Mouse (Mus musculus) hindbrain, postnatal 0 days (tissue): ENCODE results near the gene Pnrc1. TPM values are rescaled to one million over a fixed set of nuclear protein-coding genes. Genes with fewer than 3 reads are reported as not detected.
A peak's percentile ranks its signal among the peaks of the same experiment; 100 is the strongest.

Experiments used
- ATAC-seq: fragments of 200-750 bp; cut with Nextera tagmentation; 2 replicates; pipeline ENCODE4 v1.8.0; 2017; ENCODE audit warnings: mild to moderate bottlenecking, moderate TSS enrichment, moderate library complexity
- DNase-seq: peaks from one replicate; pipeline ENCODE4 v3.0.0-alpha.2; 2015; ENCODE audit warnings: low spot score
- H3K27ac ChIP-seq: fragments of 300-500 bp; sonication (generic); 2 replicates; pipeline ENCODE4 v1.5.1; 2014; ENCODE audit warnings: mild to moderate bottlenecking
- H3K27me3 ChIP-seq: fragments of 300-500 bp; sonication (generic); 2 replicates; pipeline ENCODE4 v1.6.1; 2014; ENCODE audit warnings: low read length, mixed read lengths; ENCODE audit not compliant: insufficient read depth
- H3K36me3 ChIP-seq: fragments of 300-500 bp; sonication (generic); 2 replicates; pipeline ENCODE4 v1.6.1; 2014; ENCODE audit warnings: low read length, mixed read lengths; ENCODE audit not compliant: insufficient read depth
- H3K4me1 ChIP-seq: fragments of 300-500 bp; sonication (generic); 2 replicates; pipeline ENCODE4 v1.6.1; 2014; ENCODE audit warnings: antibody characterized with exemption, low read length, mixed read lengths; ENCODE audit not compliant: insufficient read depth
- H3K4me2 ChIP-seq: fragments of 300-500 bp; sonication (generic); 2 replicates; pipeline ENCODE4 v1.6.1; 2014; ENCODE audit warnings: low read depth, mild to moderate bottlenecking, low read length, moderate library complexity, mixed read lengths
- H3K4me3 ChIP-seq: fragments of 300-500 bp; sonication (generic); 2 replicates; pipeline ENCODE4 v1.5.1; 2014; ENCODE audit warnings: low read length
- H3K9ac ChIP-seq: fragments of 300-500 bp; sonication (generic); replicated peaks from 2 replicates; pipeline ENCODE4 v1.6.1; 2014; ENCODE audit warnings: mild to moderate bottlenecking, low read length, moderate library complexity, mixed read lengths
- H3K9me3 ChIP-seq: fragments of 300-500 bp; sonication (generic); 2 replicates; pipeline ENCODE4 v1.6.1; 2016; ENCODE audit warnings: low read length, mixed read lengths
- CTCF ChIP-seq: IDR thresholded peaks from 2 replicates; pipeline ENCODE4 v1.5.1; 2016; ENCODE audit warnings: antibody characterized with exemption, control low read depth, low read depth
- WGBS: fragments of 180-500 bp; shearing (Covaris S2); extraction: QIAGEN DNeasy Blood & Tissue Kit; methylation state at CpG from one replicate; pipeline ENCODE4 v1.1.7; 2014; 5-methylcytosine and 5-hydroxymethylcytosine counted together
- polyA plus RNA-seq: library from polyadenylated mRNA; unstranded; fragments of >200 nt; fragmentation: Nextera tagmentation; extraction: Ambion mirVana; gene quantifications from 2 replicates; pipeline ENCODE4 v1.2.1, GENCODE M21; 2015
- total RNA-seq: library from RNA; depleted of rRNA; stranded (reverse); fragments of >200 nt; gene quantifications from 2 replicates; pipeline ENCODE4 v1.2.3, GENCODE M21; 2014

Pnrc1 gene
- total and polyA plus RNA-seq, 2 experiments from 2014 or later, result 49.8 to 60.5 TPM

DNA sequence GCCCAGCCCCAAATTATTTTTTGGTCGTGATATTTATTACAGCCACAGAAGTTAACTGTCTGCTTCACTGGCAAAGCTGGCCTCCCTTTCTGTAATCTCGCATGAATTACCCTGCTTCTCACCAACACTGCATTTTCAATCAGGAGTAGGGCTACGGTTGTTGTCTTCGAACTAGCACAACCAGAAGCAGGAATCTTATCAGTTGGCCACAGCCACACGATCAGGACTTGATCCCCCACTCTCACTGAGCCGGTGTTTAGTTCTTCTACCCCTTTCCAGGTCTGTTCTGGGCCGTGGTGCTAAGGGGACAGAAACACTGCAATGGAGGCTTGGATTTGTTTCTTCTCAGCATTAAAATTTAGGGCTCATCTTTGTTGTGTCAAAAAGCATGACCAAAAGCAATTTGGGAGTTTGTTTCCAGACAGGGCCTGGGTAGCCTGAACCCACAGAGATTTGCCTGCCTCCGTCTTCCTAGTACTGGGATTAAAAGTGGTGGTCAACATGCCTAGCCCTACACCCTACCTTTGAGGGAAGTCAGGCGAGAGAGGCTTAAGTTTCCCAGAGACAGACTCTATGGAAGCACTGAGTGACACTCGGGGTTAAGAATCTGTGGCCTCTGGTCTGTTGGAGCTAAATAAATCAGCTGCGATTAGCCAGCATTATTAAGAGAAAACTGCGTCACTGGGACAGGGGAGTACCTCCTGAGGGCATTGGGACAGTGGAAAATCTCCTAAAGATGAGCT, 46.8 kb downstream of the Pnrc1 start:
- no peak overlapping the region for H3K4me2 ChIP-seq
- peaks cover 11% of the 10 kb centered on the region; the same call in 1 of the 2 replicates for H3K36me3 ChIP-seq
- no peak for DNase-seq
- H3K27ac ChIP-seq, result no peak overlapping the region
- H3K9ac ChIP-seq, result no peak overlapping the region
- TF ChIP-seq CTCF, result no peak
- H3K4me1 ChIP-seq, result no peaks in the 10 kb centered on the region
- no peak overlapping the region for H3K4me3 ChIP-seq
- no peaks in the 10 kb centered on the region for H3K27me3 ChIP-seq
- WGBS, result 77% methylated on average over 12 of the region's 12 CpGs
- ATAC-seq, result no peak
- no peaks in the 10 kb centered on the region for H3K9me3 ChIP-seq

DNA sequence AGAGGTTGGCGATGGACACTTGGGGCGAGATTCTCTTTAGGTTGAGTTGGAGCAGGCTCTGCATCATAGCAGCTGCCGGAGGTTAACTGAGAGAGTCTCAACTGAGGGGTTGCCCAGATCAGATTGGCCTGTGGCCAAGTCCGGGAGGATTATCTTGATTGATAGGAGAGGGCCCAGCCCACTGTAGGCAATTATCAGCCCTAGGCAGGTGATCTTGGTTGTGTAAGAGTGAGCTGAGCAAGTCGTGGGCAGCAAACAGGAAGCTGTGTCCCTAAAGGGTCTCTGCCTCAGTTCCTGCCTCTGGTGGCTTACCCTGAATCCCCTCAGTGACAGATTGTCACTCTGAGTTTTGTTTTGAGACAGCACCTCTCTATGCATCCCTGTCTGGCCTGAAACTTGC, 47.4 kb downstream of the Pnrc1 start:
- no peak for ATAC-seq
- no peak overlapping the region for H3K27ac ChIP-seq

DNA sequence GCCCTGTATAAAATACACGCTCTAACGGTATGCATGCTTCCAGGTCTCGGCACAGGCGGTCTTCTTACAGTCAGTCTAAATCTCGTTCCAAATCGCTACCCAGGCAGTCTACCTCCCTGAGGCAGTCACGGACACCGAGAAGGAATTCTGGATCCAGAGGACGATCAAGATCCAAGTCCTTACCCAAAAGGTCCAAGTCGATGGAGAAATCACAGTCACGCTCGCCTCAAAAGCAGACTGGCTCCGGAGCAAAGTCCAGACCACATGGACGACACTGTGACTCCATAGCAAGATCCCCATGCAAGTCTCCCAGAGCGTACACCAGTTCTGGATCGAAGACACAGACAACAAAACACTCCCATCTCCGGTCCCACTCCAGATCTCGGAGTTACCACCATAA, 59.1 kb downstream of the Pnrc1 start:
- WGBS, result 92% methylated on average over 18 of the region's 18 CpGs
- Histone ChIP-seq H3K9me3 (no peaks in the 10 kb centered on the region), H3K27ac (no peak overlapping the region), H3K36me3 (peaks cover 6% of the 10 kb centered on the region; the same call in 1 of the 2 replicates), H3K4me2 (no peak overlapping the region), H3K9ac (no peak overlapping the region), H3K4me1 (no peaks in the 10 kb centered on the region), H3K27me3 (no peaks in the 10 kb centered on the region), H3K4me3 (no peak overlapping the region)
- no peak for TF ChIP-seq CTCF
- ATAC-seq (no peak), DNase-seq (no peak)

More for the DNA sequence above, 47.4 kb downstream of the Pnrc1 start:
- TF ChIP-seq CTCF, result no peak
- H3K27me3 ChIP-seq, result no peaks in the 10 kb centered on the region
- H3K9ac ChIP-seq, result no peak overlapping the region
- H3K36me3 ChIP-seq, result peaks cover 11% of the 10 kb centered on the region; the same call in 1 of the 2 replicates
- no peak overlapping the region for H3K4me3 ChIP-seq
- no peaks in the 10 kb centered on the region for H3K4me1 ChIP-seq
- H3K9me3 ChIP-seq, result no peaks in the 10 kb centered on the region
- no peak overlapping the region for H3K4me2 ChIP-seq
- peak; percentile 32 for DNase-seq
- WGBS, result 59% methylated on average over 5 of the region's 5 CpGs

DNA sequence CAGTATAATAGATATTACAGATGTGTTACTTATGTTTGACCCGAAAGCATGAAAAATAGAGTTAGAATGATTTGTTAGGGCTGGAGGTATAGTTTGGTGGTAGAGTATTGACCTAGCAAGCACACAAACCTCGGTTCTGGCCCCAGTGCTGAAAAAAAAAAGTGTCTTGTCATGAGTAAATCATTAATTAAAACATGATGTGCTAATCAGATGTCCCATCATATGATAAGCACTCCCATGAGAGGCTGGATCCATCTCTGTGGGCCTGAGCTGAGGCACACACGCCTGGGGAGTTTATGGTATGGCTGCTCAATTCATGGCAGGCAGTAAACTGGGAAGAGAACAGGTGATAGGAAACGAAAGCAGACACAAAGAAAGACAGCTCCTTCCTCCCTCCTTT, 60.3 kb downstream of the Pnrc1 start:
- no peak overlapping the region for H3K9ac ChIP-seq
- H3K36me3 ChIP-seq, result peaks cover 6% of the 10 kb centered on the region; the same call in 1 of the 2 replicates
- H3K9me3 ChIP-seq, result no peaks in the 10 kb centered on the region
- no peak for ATAC-seq
- WGBS, result 81% methylated on average over 4 of the region's 4 CpGs
- no peak overlapping the region for H3K27ac ChIP-seq
- TF ChIP-seq CTCF, result no peak
- no peaks in the 10 kb centered on the region for H3K27me3 ChIP-seq
- no peak for DNase-seq
- no peak overlapping the region for H3K4me2 ChIP-seq
- H3K4me3 ChIP-seq, result no peak overlapping the region
- no peaks in the 10 kb centered on the region for H3K4me1 ChIP-seq

DNA sequence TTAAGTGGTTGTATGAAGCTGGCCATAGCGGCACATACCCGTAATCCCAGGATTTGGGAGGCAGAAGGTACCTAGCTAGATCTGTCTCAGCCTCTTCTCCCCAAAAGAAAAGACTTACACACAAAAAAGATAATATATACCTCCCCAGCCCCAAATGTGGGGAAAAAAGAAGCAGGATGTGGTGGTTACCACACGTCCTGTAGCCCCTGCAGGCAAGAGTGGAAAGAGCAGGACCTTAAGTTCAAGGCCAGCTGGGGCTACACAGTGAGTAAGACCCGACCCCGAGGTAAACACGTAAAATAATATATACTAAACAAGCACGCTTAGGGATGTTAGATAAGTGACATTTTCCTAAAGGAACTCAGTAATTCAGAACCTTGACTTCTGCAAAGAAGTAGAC, 62.8 kb downstream of the Pnrc1 start:
- H3K9me3 ChIP-seq, result no peaks in the 10 kb centered on the region
- no peak overlapping the region for H3K4me2 ChIP-seq
- ATAC-seq (no peak), DNase-seq (no peak)
- H3K36me3 ChIP-seq, result peaks cover 6% of the 10 kb centered on the region; the same call in 1 of the 2 replicates
- no peaks in the 10 kb centered on the region for H3K4me1 ChIP-seq
- TF ChIP-seq CTCF, result no peak
- no peak overlapping the region for H3K9ac ChIP-seq
- H3K27ac ChIP-seq, result no peak overlapping the region
- H3K27me3 ChIP-seq, result no peaks in the 10 kb centered on the region
- 90% methylated on average over 7 of the region's 7 CpGs for WGBS
- no peak overlapping the region for H3K4me3 ChIP-seq

DNA sequence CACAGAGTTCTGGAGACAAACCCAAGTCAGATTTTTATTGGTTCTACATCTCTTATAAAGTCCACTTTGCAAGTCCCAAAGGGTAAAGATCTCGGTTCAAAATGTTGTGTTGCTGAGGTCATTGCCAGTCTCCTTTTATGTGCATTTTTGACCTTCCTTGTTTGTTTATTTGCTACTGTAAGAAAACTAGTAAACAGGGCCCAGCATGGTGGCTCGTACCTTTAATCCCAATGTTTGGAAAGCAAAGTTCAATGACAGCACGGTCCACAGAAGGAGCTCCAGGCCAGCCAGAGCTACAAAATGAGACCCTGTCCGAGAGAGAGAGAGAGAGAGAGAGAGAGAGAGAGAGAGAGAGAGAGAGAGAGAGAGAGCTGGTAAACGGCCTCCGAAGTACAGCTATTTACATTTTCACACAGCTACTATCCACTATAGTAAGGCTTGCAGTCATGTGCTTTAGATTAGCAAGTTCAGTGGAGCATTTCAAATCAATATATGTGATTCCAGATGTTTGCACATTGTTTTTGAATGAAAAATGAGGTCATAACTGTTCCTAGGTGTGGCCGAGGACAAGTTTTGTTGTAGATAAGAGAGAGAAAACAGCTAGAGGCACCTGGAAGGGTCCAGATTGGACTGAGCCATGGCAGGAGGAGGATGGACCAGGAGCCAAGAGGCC, 65.8 kb downstream of the Pnrc1 start:
- WGBS, result 73% methylated on average over 7 of the region's 7 CpGs

DNA sequence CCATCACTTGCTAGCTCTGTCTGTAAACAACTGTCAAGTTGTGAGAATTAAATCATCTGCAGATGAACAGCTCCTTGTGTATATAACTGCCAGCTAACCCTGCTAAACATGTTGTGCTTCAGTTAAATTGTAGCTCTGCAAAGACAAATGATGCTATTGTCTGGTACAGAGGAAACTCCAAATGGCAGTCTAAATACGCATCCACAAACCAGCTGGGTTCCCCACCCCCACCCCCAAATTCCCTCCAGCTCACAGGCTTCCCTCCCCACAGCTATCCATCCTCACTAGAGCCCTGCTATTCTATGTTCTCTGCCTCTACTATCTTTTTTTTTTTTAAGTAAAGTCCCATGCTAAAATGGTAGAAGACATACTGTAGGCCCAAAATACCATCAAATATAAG, 68.1 kb downstream of the Pnrc1 start:
- H3K4me2 ChIP-seq, result no peak overlapping the region
- no peak for TF ChIP-seq CTCF
- H3K9ac ChIP-seq, result no peak overlapping the region
- H3K4me3 ChIP-seq, result no peak overlapping the region
- WGBS, result 41% methylated on average over 1 of the region's 1 CpGs
- no peak for DNase-seq
- H3K27ac ChIP-seq, result no peak overlapping the region
- no peaks in the 10 kb centered on the region for H3K27me3 ChIP-seq
- no peak for ATAC-seq
- no peaks in the 10 kb centered on the region for H3K4me1 ChIP-seq
- no peaks in the 10 kb centered on the region for H3K36me3 ChIP-seq
- H3K9me3 ChIP-seq, result no peaks in the 10 kb centered on the region

More for the DNA sequence above, 65.8 kb downstream of the Pnrc1 start:
- H3K9ac ChIP-seq, result no peak overlapping the region
- no peak overlapping the region for H3K27ac ChIP-seq
- ATAC-seq, result no peak
- DNase-seq, result no peak
- H3K9me3 ChIP-seq, result no peaks in the 10 kb centered on the region
- no peak overlapping the region for H3K4me2 ChIP-seq
- no peak for TF ChIP-seq CTCF
- no peaks in the 10 kb centered on the region for H3K4me1 ChIP-seq
- H3K4me3 ChIP-seq, result no peak overlapping the region
- H3K27me3 ChIP-seq, result no peaks in the 10 kb centered on the region
- no peaks in the 10 kb centered on the region for H3K36me3 ChIP-seq
